Mouse (Mus musculus): ENCODE data around the gene Efcab12. TPM values are rescaled to one million over a fixed set of nuclear protein-coding genes. Genes with fewer than 3 reads are reported as not detected.

Efcab12 gene
- polyA plus RNA-seq, 1 experiment from 2014 or later, result 2.1 TPM

GRCm38 (mm10) chr6:115768207-115768606 lies 70.0 kb downstream of the Efcab12 start:
- no peak overlapping the region for H3K27ac ChIP-seq (ENCODE audit: low read depth, low read length)
- H3K4me1 ChIP-seq (ENCODE audit: control insufficient read depth, insufficient read depth, low read length), result peaks cover 9% of the 10 kb centered on the region; the same call in 1 of the 2 replicates
- no peak overlapping the region for H3K4me2 ChIP-seq (replicated peaks; ENCODE audit: low read depth, low read length)
- no peak overlapping the region for H3K9ac ChIP-seq (ENCODE audit: low read depth, low read length)
- H3K27me3 ChIP-seq (ENCODE audit: control insufficient read depth, insufficient read depth, low read length), result no peaks in the 10 kb centered on the region
- no peak for ATAC-seq (ENCODE audit: low FRiP score, low TSS enrichment)
- H3K9me3 ChIP-seq (ENCODE audit: control insufficient read depth, low read length), result no peaks in the 10 kb centered on the region
- no peak overlapping the region for H3K4me3 ChIP-seq (ENCODE audit: low read length)
- 83% methylated on average over 4 of the region's 4 CpGs for WGBS
- no peaks in the 10 kb centered on the region for H3K36me3 ChIP-seq (ENCODE audit: control insufficient read depth, insufficient read depth, low read length)

- Histone ChIP-seq H3K9ac (ENCODE audit: low read depth, low read length) (no peak overlapping the region), H3K4me3 (ENCODE audit: low read length) (no peak overlapping the region), H3K4me1 (ENCODE audit: control insufficient read depth, insufficient read depth, low read length) (peaks cover 11% of the 10 kb centered on the region), H3K4me2 (replicated peaks; ENCODE audit: low read depth, low read length) (no peak overlapping the region), H3K27ac (ENCODE audit: low read depth, low read length) (no peak overlapping the region), H3K27me3 (ENCODE audit: control insufficient read depth, insufficient read depth, low read length) (no peaks in the 10 kb centered on the region), H3K36me3 (ENCODE audit: control insufficient read depth, insufficient read depth, low read length) (no peaks in the 10 kb centered on the region), H3K9me3 (ENCODE audit: control insufficient read depth, low read length) (no peaks in the 10 kb centered on the region)
- WGBS, result 35% methylated on average over 9 of the region's 9 CpGs
- ATAC-seq (ENCODE audit: low FRiP score, low TSS enrichment), result no peak
Measured at GRCm38 (mm10) chr6:115767357-115767756, 70.9 kb downstream of the Efcab12 start.

- WGBS, result 7% methylated on average over 7 of the region's 7 CpGs
- Histone ChIP-seq H3K4me1 (ENCODE audit: control insufficient read depth, insufficient read depth, low read length) (peaks cover 18% of the 10 kb centered on the region), H3K4me2 (replicated peaks; ENCODE audit: low read depth, low read length) (peak overlapping the region; percentile 16; the same call in 1 of the 2 replicates), H3K27me3 (ENCODE audit: control insufficient read depth, insufficient read depth, low read length) (no peaks in the 10 kb centered on the region), H3K9me3 (ENCODE audit: control insufficient read depth, low read length) (no peaks in the 10 kb centered on the region), H3K9ac (ENCODE audit: low read depth, low read length) (peak overlapping the region; percentile 36; the same call in 1 of the 2 replicates), H3K36me3 (ENCODE audit: control insufficient read depth, insufficient read depth, low read length) (no peaks in the 10 kb centered on the region), H3K4me3 (ENCODE audit: low read length) (no peak overlapping the region), H3K27ac (ENCODE audit: low read depth, low read length) (peak overlapping the region; percentile 90)
- ATAC-seq (ENCODE audit: low FRiP score, low TSS enrichment), result peak; percentile 89
Measured at GRCm38 (mm10) chr6:115764179-115764578, 74.0 kb downstream of the Efcab12 start.

GRCm38 (mm10) chr6:115761995-115762756 lies 76.0 kb downstream of the Efcab12 start, which contains the start of gene Tmem40:
TSS of gene Tmem40 (minus strand) at chr6:115762410.
- H3K4me2 ChIP-seq (replicated peaks; ENCODE audit: low read depth, low read length), result peak within 1 kb of the TSS; percentile 28
- H3K4me1 ChIP-seq (ENCODE audit: control insufficient read depth, insufficient read depth, low read length), result peaks cover 18% of the 10 kb centered on the region
- peak; percentile 58 for ATAC-seq (ENCODE audit: low FRiP score, low TSS enrichment)
- peak within 1 kb of the TSS; percentile 21 for H3K27ac ChIP-seq (ENCODE audit: low read depth, low read length)
- no peak within 1 kb of the TSS for H3K9ac ChIP-seq (ENCODE audit: low read depth, low read length)
- 3% methylated on average over 9 of the region's 9 CpGs for WGBS
- H3K36me3 ChIP-seq (ENCODE audit: control insufficient read depth, insufficient read depth, low read length), result no peaks in the 10 kb centered on the region
- no peaks in the 10 kb centered on the region for H3K9me3 ChIP-seq (ENCODE audit: control insufficient read depth, low read length)
- H3K4me3 ChIP-seq (ENCODE audit: low read length), result no peak within 1 kb of the TSS
- H3K27me3 ChIP-seq (ENCODE audit: control insufficient read depth, insufficient read depth, low read length), result no peaks in the 10 kb centered on the region

- no peak overlapping the region for H3K9ac ChIP-seq (ENCODE audit: low read depth, low read length)
- H3K9me3 ChIP-seq (ENCODE audit: control insufficient read depth, low read length), result no peaks in the 10 kb centered on the region
- peaks cover 18% of the 10 kb centered on the region for H3K4me1 ChIP-seq (ENCODE audit: control insufficient read depth, insufficient read depth, low read length)
- H3K27ac ChIP-seq (ENCODE audit: low read depth, low read length), result no peak overlapping the region
- WGBS, result 56% methylated on average over 4 of the region's 4 CpGs
- H3K36me3 ChIP-seq (ENCODE audit: control insufficient read depth, insufficient read depth, low read length), result no peaks in the 10 kb centered on the region
- H3K4me2 ChIP-seq (replicated peaks; ENCODE audit: low read depth, low read length), result no peak overlapping the region
- no peak overlapping the region for H3K4me3 ChIP-seq (ENCODE audit: low read length)
- H3K27me3 ChIP-seq (ENCODE audit: control insufficient read depth, insufficient read depth, low read length), result no peaks in the 10 kb centered on the region
- ATAC-seq (ENCODE audit: low FRiP score, low TSS enrichment), result no peak
Measured at GRCm38 (mm10) chr6:115760982-115761381, 77.2 kb downstream of the Efcab12 start.

Small RNA genes lying within 50 kb of the gene (microRNA-seq; reads per million reads assigned to microRNA genes)
- gene Mir7660, result not detected

Other genes with a start within 250 kb of the Efcab12 start
- gene Mkrn2os, start 245.8 kb downstream of the Efcab12 start, polyA plus RNA-seq (2014; fragmentation: Nextera tagmentation; extraction: Ambion mirVana), result 5.2 and 5.8 TPM in 2 replicates
- gene Mkrn2, start 236.5 kb downstream of the Efcab12 start, polyA plus RNA-seq (2014; fragmentation: Nextera tagmentation; extraction: Ambion mirVana), result 18.7 and 33.4 TPM in 2 replicates
- gene Raf1, start 161.8 kb downstream of the Efcab12 start, polyA plus RNA-seq (2014; fragmentation: Nextera tagmentation; extraction: Ambion mirVana), result 85.9 and 125 TPM in 2 replicates
- gene Tmem40, start 76.0 kb downstream of the Efcab12 start, polyA plus RNA-seq (2014; fragmentation: Nextera tagmentation; extraction: Ambion mirVana), result 1.4 and 1.8 TPM in 2 replicates
- gene Cand2, start 63.9 kb downstream of the Efcab12 start, polyA plus RNA-seq (2014; fragmentation: Nextera tagmentation; extraction: Ambion mirVana), result 24.0 and 36.1 TPM in 2 replicates
- gene Rpl32, start 29.7 kb downstream of the Efcab12 start, polyA plus RNA-seq (2014; fragmentation: Nextera tagmentation; extraction: Ambion mirVana), result 2,535 and 3,306 TPM in 2 replicates
- 14.3 and 20.9 TPM in 2 replicates for gene Mbd4, start 15.0 kb upstream of the Efcab12 start, polyA plus RNA-seq (2014; fragmentation: Nextera tagmentation; extraction: Ambion mirVana)
- gene Ift122, start 15.1 kb upstream of the Efcab12 start, polyA plus RNA-seq (2014; fragmentation: Nextera tagmentation; extraction: Ambion mirVana), result 19.0 and 33.3 TPM in 2 replicates
- 0.06 TPM in 1 of 2 replicates, not detected in the other for gene Rho, start 93.3 kb upstream of the Efcab12 start, polyA plus RNA-seq (2014; fragmentation: Nextera tagmentation; extraction: Ambion mirVana)
- gene H1foo, start 106.5 kb upstream of the Efcab12 start, polyA plus RNA-seq (2014; fragmentation: Nextera tagmentation; extraction: Ambion mirVana), result not detected in 2 replicates
- gene Plxnd1, start 156.6 kb upstream of the Efcab12 start, polyA plus RNA-seq (2014; fragmentation: Nextera tagmentation; extraction: Ambion mirVana), result 58.3 and 62.7 TPM in 2 replicates